25 mouse cellular contexts compared by ENCODE assay signal in genomic region chr14:21034791-21035190, GRCm38 (mm10).
"Had no signal": no experiment of that assay in that cellular context is flagged by ENCODE, and none has a peak within 500 bp of the region (broad histone marks: within the 10 kb centered on the region; RNA-seq: fewer than 3 reads in every experiment).

No protein-coding gene starts in this region.

- ATAC-seq: hindbrain, postnatal 0 days; intestine, embryonic 15.5 days; intestine, postnatal 0 days; liver, embryonic 12.5 days had no signal

- H3K4me2 ChIP-seq: heart, embryonic 11.5 days; heart, embryonic 13.5 days; heart, embryonic 15.5 days; hindbrain, embryonic 13.5 days; hindbrain, embryonic 15.5 days; intestine, embryonic 15.5 days; kidney, embryonic 15.5 days; limb, embryonic 13.5 days; limb, embryonic 15.5 days; liver, embryonic 12.5 days had no signal

- H3K9ac ChIP-seq: heart, embryonic 13.5 days; heart, embryonic 15.5 days; hindbrain, embryonic 13.5 days; hindbrain, embryonic 15.5 days; intestine, embryonic 15.5 days; kidney, embryonic 15.5 days; limb, embryonic 13.5 days; limb, embryonic 15.5 days; liver, embryonic 12.5 days; liver, embryonic 14.5 days had no signal

- H3K4me3 ChIP-seq: heart, adult 2 months; heart, embryonic 13.5 days; heart, embryonic 15.5 days; hindbrain, embryonic 13.5 days; hindbrain, embryonic 15.5 days; intestine, embryonic 15.5 days; kidney, embryonic 15.5 days; limb, embryonic 13.5 days; limb, embryonic 15.5 days; liver, embryonic 12.5 days had no signal

- H3K27me3 ChIP-seq: heart, embryonic 13.5 days; heart, embryonic 15.5 days; hindbrain, embryonic 13.5 days; hindbrain, embryonic 15.5 days; intestine, embryonic 15.5 days; kidney, embryonic 15.5 days; limb, embryonic 13.5 days; limb, embryonic 15.5 days; liver, embryonic 12.5 days had no signal

- H3K4me1 ChIP-seq: hindbrain, embryonic 13.5 days; hindbrain, embryonic 15.5 days had no signal

- H3K9me3 ChIP-seq: heart, embryonic 13.5 days; heart, embryonic 15.5 days; hindbrain, embryonic 13.5 days; hindbrain, embryonic 15.5 days; intestine, embryonic 15.5 days; kidney, embryonic 15.5 days; limb, embryonic 13.5 days; limb, embryonic 15.5 days; liver, embryonic 12.5 days had no signal

- H3K27ac ChIP-seq: heart, adult 2 months; heart, embryonic 13.5 days; heart, embryonic 15.5 days; hindbrain, embryonic 13.5 days; hindbrain, embryonic 15.5 days; hindbrain, postnatal 0 days; intestine, embryonic 15.5 days; kidney, embryonic 15.5 days; kidney, postnatal 0 days; limb, embryonic 13.5 days; limb, embryonic 15.5 days; liver, embryonic 12.5 days; liver, embryonic 14.5 days had no signal

- DNase-seq: gastrocnemius, postnatal 14 days; gastrocnemius, postnatal 36 days; heart, adult 2 months; heart, postnatal 14 days; heart, postnatal 36 days; kidney, adult 18-20 months; kidney, adult 8-10 months; kidney, postnatal 14 days; kidney, postnatal 36 days; layer of hippocampus, postnatal 36 days; left cerebral cortex, postnatal 4 days had no signal
